Mouse (Mus musculus): ENCODE measurements around the gene Zfp266.

- TF ChIP-seq CTCF (IDR thresholded peaks at IDR 0.05; ENCODE audit: low read depth) (no peak), EP300 (IDR thresholded peaks at IDR 0.05; ENCODE audit: low read depth) (no peak)
Observed at GRCm38 (mm10) chr9:20536598-20536997, 15.4 kb upstream of the Zfp266 start.

All from heart, postnatal 0 days (tissue).